Mouse (Mus musculus) adrenal gland (tissue): ENCODE results near the gene Cdk5rap2.

Experiments
- intact Hi-C: fragments of 180-260 bp; cut with DNase I; formaldehyde crosslinking; loops from one replicate; pipeline ENCODE4 v1.15.1; 2025

The Cdk5rap2 gene

DNA sequence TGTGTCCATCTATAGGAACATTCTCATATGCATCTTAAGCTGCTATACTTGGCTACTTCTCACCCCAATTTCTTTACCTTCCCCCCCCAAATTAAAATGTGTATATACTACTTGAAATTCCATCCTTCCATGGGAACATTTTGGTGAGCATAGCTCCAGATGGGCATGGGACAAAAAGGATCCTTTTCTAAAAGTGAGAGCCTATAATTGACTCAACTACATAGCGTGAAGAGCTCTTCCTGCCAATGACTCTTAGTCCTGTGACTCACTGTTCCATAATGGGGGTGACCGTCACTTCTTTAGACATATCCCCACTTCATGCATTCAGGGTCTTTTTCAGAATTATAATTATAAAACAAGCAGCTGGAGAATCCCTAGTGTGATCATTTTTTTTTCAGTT, 224.3 kb downstream of the Cdk5rap2 start:
- intact Hi-C loops = no loop called here
